Mouse (Mus musculus) stomach, embryonic 15.5 days (tissue): ENCODE results near the gene Map1a. TPM values are rescaled to one million over a fixed set of nuclear protein-coding genes. Genes with fewer than 3 reads are reported as not detected.

Experiments
- polyA plus RNA-seq: library from polyadenylated mRNA; unstranded; fragments of >200 nt; fragmentation: Nextera tagmentation; extraction: Ambion mirVana; gene quantifications from 2 replicates; pipeline ENCODE4 v1.2.1, GENCODE M21; 2015

Gene Map1a
- polyA plus RNA-seq, 1 experiment from 2014 or later: 5.3 TPM

Other genes with a start within 250 kb of the Map1a start
- 0.17 and 0.31 TPM in 2 replicates for gene Tgm5, start 203.8 kb upstream of the Map1a start, polyA plus RNA-seq
- 0.40 and 0.52 TPM in 2 replicates for gene Tgm7, start 179.8 kb upstream of the Map1a start, polyA plus RNA-seq
- gene Adal, start 149.2 kb upstream of the Map1a start, polyA plus RNA-seq: 19.1 and 19.5 TPM in 2 replicates
- gene Lcmt2, start 148.9 kb upstream of the Map1a start, polyA plus RNA-seq: 20.1 and 23.1 TPM in 2 replicates
- gene Tubgcp4, start 118.9 kb upstream of the Map1a start, polyA plus RNA-seq: 50.5 and 51.0 TPM in 2 replicates
- gene Zscan29, start 118.5 kb upstream of the Map1a start, polyA plus RNA-seq: 8.6 and 9.7 TPM in 2 replicates
- 51.9 and 60.6 TPM in 2 replicates for gene Trp53bp1, start 18.2 kb upstream of the Map1a start, polyA plus RNA-seq
- gene Ppip5k1, start 65.8 kb downstream of the Map1a start, polyA plus RNA-seq: 16.7 and 18.1 TPM in 2 replicates
- gene Ckmt1, start 68.1 kb downstream of the Map1a start, polyA plus RNA-seq: 157 and 165 TPM in 2 replicates
- not detected in 2 replicates for gene Strc, start 97.6 kb downstream of the Map1a start, polyA plus RNA-seq
- gene Pdia3, start 124.2 kb downstream of the Map1a start, polyA plus RNA-seq: 742 and 872 TPM in 2 replicates
- 1.6 and 2.3 TPM in 2 replicates for gene Catsper2, start 124.2 kb downstream of the Map1a start, polyA plus RNA-seq
- gene Ell3, start 154.7 kb downstream of the Map1a start, polyA plus RNA-seq: 10.1 and 10.9 TPM in 2 replicates
- gene Serf2, start 159.6 kb downstream of the Map1a start, polyA plus RNA-seq: 449 and 538 TPM in 2 replicates
- gene Hypk, start 163.7 kb downstream of the Map1a start, polyA plus RNA-seq: 96.0 and 102 TPM in 2 replicates
- gene Serinc4, start 167.2 kb downstream of the Map1a start, polyA plus RNA-seq: 0.30 and 0.67 TPM in 2 replicates
- gene Mfap1b, start 184.5 kb downstream of the Map1a start, polyA plus RNA-seq: 45.7 and 47.5 TPM in 2 replicates
- 23.9 and 24.5 TPM in 2 replicates for gene Mfap1a, start 217.1 kb downstream of the Map1a start, polyA plus RNA-seq
- gene Wdr76, start 217.1 kb downstream of the Map1a start, polyA plus RNA-seq: 7.7 and 8.0 TPM in 2 replicates